Mouse (Mus musculus): ENCODE data around the gene Nudt7. TPM values are rescaled to one million over a fixed set of nuclear protein-coding genes. Genes with fewer than 3 reads are reported as not detected.
A peak's percentile ranks its signal among the peaks of the same experiment; 100 is the strongest.

Nudt7 gene
- total RNA-seq, 2 experiments from 2014 or later = 24.4 to 26.0 TPM

DNA sequence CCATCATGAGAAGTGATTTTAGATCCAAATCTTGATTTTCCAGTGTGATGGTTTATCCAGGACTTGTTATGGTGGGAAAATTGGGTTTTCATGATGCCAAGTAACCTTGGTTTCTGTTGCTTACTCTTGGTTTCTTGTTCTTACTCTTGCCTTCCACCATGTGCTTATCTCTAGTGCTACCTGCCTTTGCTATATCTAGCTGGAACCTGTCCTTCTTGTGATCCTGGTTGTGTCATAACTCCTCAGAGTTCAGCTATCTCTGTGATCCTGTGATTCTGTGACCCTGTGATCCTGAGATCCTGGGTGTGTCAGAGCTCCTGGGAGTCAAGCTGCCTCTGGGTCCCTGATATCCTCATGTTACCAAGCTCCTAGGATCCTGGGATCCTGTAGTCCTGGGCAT lies 8.8 kb downstream of the Nudt7 start:
- no peak for ATAC-seq (ENCODE audit: poor library complexity, severe bottlenecking)

DNA sequence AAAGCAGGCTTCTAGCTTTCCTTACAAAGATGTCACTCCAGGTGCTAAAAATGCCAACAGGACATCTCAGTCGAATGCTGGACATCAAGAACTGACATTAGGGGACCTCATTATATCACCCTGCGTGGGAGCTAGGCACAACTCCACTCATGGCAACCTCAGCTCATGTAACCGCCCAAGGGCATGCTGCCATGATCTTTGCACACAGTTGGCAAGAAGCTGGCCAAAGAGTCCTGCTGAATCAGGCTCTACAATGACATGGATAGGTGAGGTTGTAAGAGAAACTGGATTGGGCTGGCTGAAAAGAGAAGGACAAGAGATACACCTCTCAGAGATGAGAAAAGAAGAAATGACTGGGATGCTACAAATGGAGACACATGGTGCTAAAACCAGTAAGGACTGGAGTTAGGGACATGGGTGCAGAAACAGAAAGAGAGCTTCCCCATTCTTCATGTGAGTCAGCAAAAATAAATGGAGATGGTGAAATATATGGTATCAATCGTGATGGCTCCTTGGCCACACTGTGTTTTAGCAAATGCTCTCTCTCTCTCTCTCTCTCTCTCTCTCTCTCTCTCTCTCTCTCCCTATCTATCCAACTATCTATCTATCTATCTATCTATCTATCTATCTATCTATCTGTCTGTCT lies 10.4 kb downstream of the Nudt7 start:
- ATAC-seq (ENCODE audit: poor library complexity, severe bottlenecking) = peak; percentile 85

DNA sequence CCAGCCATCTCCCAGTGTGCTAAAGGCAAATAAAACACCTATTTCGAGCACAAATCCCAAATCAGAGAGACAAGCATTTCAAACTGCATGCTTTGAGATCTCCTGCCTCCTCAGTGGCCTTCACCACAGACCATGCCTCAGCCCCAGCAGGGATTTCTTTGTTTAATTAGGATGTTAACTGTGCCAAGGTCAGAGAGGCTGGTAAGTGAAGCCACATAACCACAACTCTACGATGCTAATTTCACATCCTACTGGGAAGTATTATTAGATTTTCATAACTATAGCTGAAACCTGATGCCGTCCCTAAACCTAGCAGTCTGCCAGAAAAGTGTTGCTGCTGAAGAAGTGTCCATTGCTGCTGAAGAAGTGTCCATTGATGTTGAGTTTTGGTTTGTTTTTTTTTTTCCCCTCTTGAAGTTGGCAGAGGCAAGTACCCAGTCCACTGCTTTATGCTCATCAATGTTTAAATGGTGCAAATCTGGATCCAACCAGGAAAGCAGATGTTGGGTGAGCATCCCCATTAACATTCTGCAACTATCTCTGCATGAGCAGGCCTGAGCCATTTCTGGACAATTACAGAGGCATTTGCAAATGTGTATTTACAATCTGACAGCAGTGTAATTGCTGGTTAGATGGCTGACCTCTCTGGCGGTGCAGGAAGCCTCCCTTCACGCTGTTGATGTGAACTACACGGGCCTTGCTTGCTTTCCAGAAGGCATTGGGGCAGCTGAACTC lies 20.1 kb downstream of the Nudt7 start:
- no peak for ATAC-seq (ENCODE audit: poor library complexity, severe bottlenecking)

DNA sequence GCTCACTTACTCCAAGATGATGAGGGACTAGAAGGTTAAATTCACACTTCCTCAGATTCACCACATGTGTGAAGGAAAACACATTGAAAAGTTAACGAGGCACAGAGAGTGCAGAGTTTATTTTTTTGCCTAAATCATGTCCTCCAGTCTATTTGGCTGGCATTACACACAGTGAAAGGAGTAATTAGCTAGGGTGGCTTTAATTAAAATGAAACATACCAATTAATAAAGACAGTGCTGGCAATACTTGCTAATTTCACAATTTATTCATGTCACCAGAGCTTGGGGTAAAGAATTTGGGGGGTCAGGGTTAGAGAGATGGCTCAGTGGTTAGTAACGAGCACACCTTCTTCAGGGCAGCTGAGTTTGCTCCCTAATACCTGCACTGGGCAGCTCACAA lies 25.2 kb downstream of the Nudt7 start:
- no peak for ATAC-seq (ENCODE audit: poor library complexity, severe bottlenecking)

DNA sequence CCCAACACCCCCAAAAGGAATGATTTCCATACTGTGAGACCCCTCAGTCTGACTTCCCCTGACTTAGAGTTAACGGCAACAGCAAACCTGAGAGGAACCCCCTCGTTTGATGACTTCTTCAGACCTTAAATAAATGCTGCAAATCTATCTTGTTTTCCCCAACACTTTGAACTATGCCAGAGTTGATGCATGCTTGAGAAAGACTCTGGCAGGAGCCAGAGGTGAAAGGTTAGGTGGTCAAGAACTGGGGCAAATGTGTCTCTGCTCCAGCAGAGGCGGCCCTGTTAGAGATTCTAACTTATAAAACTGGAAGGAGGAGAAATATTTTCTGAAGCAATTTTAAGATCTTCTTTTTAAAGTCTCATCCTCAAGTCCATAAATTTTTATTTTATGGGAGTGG lies 26.3 kb downstream of the Nudt7 start:
- ATAC-seq (ENCODE audit: poor library complexity, severe bottlenecking) = no peak

DNA sequence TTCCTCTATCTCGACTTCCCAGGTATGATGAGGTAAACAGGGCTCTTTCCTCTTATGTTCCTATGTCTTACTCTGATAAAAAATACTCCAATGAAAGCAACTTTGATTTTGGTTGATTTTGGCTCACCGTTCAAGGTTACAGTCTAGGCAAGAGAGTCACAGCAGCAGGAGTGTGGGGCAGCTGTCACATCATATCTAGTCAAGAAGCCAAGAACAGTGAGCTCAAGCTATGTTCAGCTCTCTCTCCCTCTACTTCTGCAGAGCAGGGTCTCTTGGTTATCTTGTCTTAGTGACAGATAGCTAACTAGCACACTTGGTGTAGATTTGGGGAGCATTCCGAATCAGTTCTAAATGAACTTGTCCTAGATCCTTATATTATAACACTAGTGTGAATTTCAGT lies 30.5 kb downstream of the Nudt7 start:
- no peak for ATAC-seq (ENCODE audit: poor library complexity, severe bottlenecking)

DNA sequence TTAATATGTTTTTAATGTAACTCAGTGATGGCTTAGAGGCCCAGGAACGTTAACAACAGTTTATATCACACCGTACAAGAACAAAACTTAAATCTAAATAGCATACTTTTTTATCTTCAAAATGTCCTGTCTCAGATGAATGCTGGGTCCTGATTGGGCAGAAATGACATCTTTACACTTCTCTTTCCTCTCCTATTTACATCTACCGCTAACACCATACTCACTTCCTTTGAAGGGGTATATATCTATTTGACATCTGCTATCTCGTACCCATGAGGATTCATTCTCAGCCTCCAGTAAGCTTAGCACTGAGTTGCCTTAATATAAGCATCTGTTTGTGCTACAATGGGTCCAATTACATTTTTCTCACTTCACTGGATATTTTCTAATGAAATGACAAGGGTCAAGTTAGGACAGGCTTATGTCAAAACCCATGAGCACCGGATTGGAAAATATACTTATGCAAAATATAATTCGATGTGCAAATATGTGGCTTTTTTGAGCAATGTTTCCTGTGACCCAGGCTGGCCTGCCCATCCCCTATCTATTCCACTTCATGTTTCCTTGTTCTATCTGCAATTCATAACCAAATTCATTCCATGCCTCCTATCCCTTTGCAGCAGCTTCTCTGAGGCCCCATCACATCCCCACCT lies 31.2 kb downstream of the Nudt7 start:
- peak; percentile 84 for ATAC-seq (ENCODE audit: poor library complexity, severe bottlenecking)

DNA sequence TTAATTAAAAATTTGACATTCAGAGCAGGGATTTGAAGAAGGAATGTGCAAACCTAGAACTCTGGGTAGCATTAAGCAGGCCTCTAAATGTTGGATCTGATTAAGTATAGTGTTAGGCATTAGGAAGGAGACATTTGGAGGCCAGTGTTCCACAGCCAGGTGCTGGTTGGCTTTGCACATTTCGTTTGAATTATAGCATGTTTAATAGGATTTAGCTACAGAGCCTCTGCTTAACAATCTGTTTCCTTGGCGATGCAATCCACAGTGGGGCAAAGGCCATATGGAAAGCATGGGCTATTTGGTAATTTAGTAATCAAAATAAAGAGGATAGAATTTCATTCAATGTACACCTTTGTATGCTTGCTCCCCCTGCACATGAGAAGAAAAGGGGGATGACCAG lies 32.4 kb downstream of the Nudt7 start:
- no peak for ATAC-seq (ENCODE audit: poor library complexity, severe bottlenecking)

DNA sequence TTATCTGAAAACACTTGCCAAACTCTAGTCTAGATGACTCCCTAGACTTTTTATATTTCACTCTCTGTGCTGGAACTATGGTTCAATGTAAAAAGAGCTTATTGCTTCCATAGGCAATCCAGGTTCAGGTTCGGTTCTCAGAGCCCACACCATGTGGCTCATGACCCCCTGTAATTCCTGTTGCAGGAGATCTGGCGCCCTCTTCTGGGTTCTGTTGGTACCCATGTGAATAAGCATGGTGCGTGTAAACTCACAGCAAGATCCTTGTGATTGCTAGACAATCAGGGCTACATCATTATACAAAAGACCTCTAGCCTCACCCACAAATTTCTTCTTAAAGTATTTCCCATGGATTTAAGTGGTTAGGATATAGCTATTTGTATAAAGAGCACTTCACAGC lies 43.4 kb downstream of the Nudt7 start:
- ATAC-seq (ENCODE audit: poor library complexity, severe bottlenecking) = 0 out of 2 replicates have a peak, but pooled peaks have one; percentile 57

DNA sequence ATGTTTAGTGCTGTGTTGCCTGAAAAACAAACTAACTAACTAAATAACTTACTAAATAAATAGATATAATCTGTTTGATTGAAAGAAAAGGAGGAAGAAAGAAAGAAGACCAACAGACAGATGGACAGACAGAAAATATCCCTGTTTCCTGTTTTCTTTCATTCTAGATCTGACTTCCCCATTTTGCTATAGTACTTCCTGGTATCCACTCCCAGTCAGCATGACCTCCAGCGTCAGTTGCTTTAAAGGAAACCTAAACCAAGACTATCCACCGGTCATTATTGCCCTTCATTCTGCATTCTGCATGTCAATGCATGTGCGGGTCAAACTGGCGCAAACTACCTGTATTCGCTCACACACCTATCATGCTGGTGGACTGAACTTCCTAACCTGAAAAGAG lies 60.0 kb downstream of the Nudt7 start:
- ATAC-seq (ENCODE audit: poor library complexity, severe bottlenecking) = peak; percentile 87

DNA sequence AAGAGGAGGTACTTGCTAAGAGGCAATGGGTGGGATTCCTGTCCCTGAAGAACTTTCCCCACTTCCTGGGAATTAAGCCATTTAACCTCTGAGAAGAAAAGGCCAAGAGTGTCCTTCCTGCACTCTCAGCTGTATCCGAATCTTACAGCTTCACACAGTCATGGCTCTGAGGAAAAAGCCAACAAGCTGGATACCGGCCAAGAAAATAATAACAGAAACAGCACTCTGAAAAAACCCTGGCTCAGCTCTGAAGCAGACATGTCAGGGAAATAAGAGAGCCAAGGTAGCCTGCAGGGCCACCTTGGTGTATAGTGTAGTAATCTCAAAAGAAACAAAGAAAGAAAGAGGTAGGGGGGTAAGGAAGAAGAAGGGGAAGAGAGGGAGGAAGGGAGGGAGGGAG lies 65.6 kb downstream of the Nudt7 start:
- ATAC-seq (ENCODE audit: poor library complexity, severe bottlenecking) = no peak

Other genes starting within 250 kb of the Nudt7 start
- gene Vat1l, start 72.1 kb downstream of the Nudt7 start, total RNA-seq (2015) = not detected in 2 replicates
- gene Vat1l, start 72.1 kb downstream of the Nudt7 start, total RNA-seq (2017) = not detected in 2 replicates

Measured in megakaryocyte, adult 5-6 weeks (primary cell).